Mouse (Mus musculus): ENCODE results near the gene Trp53i11. TPM values are rescaled to one million over a fixed set of nuclear protein-coding genes. Genes with fewer than 3 reads are reported as not detected.

Trp53i11 gene
- polyA plus RNA-seq, 1 experiment from 2014 or later, result 261 TPM

DNA sequence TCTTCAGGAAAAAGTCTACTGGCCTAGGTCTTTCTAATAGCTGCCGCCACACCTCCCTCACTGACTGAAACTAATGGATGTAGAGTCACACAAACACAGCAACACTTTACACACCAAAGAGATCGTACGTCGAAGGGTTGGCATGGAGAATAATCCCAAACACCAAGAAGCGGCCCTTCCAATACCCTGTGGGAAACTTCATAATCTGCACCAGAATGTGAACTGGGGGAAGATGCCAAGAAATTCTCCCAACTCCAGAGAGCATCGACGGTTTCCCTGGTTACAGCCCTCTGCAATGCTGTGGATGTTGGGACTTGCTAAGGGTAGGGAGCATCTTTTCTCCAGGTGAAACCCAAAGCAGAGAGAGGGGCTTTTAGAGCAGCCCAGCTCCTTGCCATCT is 63.3 kb downstream of the Trp53i11 start:
- Histone ChIP-seq H3K9ac (ENCODE audit: low read length) (no peak overlapping the region; the same call in 1 of the 2 replicates), H3K27me3 (ENCODE audit: control insufficient read depth, insufficient read depth, low read length) (no peaks in the 10 kb centered on the region), H3K4me2 (ENCODE audit: low read depth) (no peak overlapping the region), H3K36me3 (ENCODE audit: control insufficient read depth, insufficient read depth, low read length) (no peaks in the 10 kb centered on the region), H3K4me3 (ENCODE audit: low read depth, low read length) (no peak overlapping the region), H3K27ac (ENCODE audit: low read depth, low read length) (no peak overlapping the region), H3K4me1 (ENCODE audit: control insufficient read depth, insufficient read depth, low read length) (peaks cover 3% of the 10 kb centered on the region; the same call in 1 of the 2 replicates), H3K9me3 (ENCODE audit: control insufficient read depth, low read length) (no peaks in the 10 kb centered on the region)
- 96% methylated on average over 7 of the region's 7 CpGs for WGBS
- DNase-seq (ENCODE audit: low spot score) (no peak), ATAC-seq (ENCODE audit: insufficient read depth, low FRiP score, low TSS enrichment) (no peak)

Other genes starting within 250 kb of the Trp53i11 start
- gene Prdm11, start 141.4 kb upstream of the Trp53i11 start, polyA plus RNA-seq (2014; fragmentation: Nextera tagmentation; extraction: Ambion mirVana), result 1.2 and 2.2 TPM in 2 replicates
- gene Tspan18, start 147.0 kb downstream of the Trp53i11 start, polyA plus RNA-seq (2014; fragmentation: Nextera tagmentation; extraction: Ambion mirVana), result 71.9 and 72.3 TPM in 2 replicates

Data from neural tube, embryonic 11.5 days (tissue).